Mouse (Mus musculus) forebrain, embryonic 12.5 days (tissue): ENCODE measurements around the gene Gm1604a. TPM values are rescaled to one million over a fixed set of nuclear protein-coding genes. Genes with fewer than 3 reads are reported as not detected.
A peak's percentile ranks its signal among the peaks of the same experiment; 100 is the strongest.
"Not testable (repeated sequence)": the region's sequence is repeated elsewhere in the genome, so short reads cannot be mapped to it uniquely, and the experiment has no call there.

Experiments used
- ATAC-seq: fragments of 200-750 bp; cut with Nextera tagmentation; 2 replicates; pipeline ENCODE4 v1.8.0; 2017; ENCODE audit warnings: moderate TSS enrichment; ENCODE audit not compliant: low FRiP score
- H3K27ac ChIP-seq: fragments of 300-500 bp; sonication (generic); 2 replicates; pipeline ENCODE4 v1.5.1; 2016; ENCODE audit warnings: mild to moderate bottlenecking
- H3K27me3 ChIP-seq: fragments of 300-500 bp; sonication (generic); 2 replicates; pipeline ENCODE4 v1.6.1; 2016; ENCODE audit warnings: mild to moderate bottlenecking
- H3K36me3 ChIP-seq: fragments of 300-500 bp; sonication (generic); replicated peaks from 2 replicates; pipeline ENCODE4 v1.6.1; 2016; ENCODE audit warnings: mild to moderate bottlenecking
- H3K4me1 ChIP-seq: fragments of 300-500 bp; sonication (generic); 2 replicates; pipeline ENCODE4 v1.6.1; 2016
- H3K4me2 ChIP-seq: fragments of 300-500 bp; sonication (generic); 2 replicates; pipeline ENCODE4 v1.6.1; 2016; ENCODE audit warnings: mild to moderate bottlenecking, moderate library complexity
- H3K4me3 ChIP-seq: fragments of 300-500 bp; sonication (generic); replicated peaks from 2 replicates; pipeline ENCODE4 v1.5.1; 2016; ENCODE audit warnings: mild to moderate bottlenecking
- H3K9ac ChIP-seq: fragments of 300-500 bp; sonication (generic); 2 replicates; pipeline ENCODE4 v1.6.1; 2016; ENCODE audit warnings: mild to moderate bottlenecking
- H3K9me3 ChIP-seq: fragments of 300-500 bp; sonication (generic); 2 replicates; pipeline ENCODE4 v1.6.1; 2016
- whole genome bisulfite sequencing: fragments of 180-500 bp; shearing (Covaris S2); methylation state at CpG from one replicate; pipeline ENCODE4 v1.1.7; 2016; 5-methylcytosine and 5-hydroxymethylcytosine counted together
- polyA plus RNA-seq: library from polyadenylated mRNA; unstranded; fragments of >200 nt; fragmentation: Nextera tagmentation; extraction: Ambion mirVana; gene quantifications from 2 replicates; pipeline ENCODE4 v1.2.1, GENCODE M21; 2016

Gene Gm1604a
- not detected in 2 replicates for polyA plus RNA-seq

GRCm38 (mm10) chr17:7025257-7025656, at the start of gene Gm1604a:
TSS of gene Gm1604a (plus strand) at chr17:7025568.
- not testable (repeated sequence) for H3K9me3 ChIP-seq, H3K36me3 ChIP-seq, H3K4me2 ChIP-seq, H3K27me3 ChIP-seq, H3K27ac ChIP-seq, H3K4me1 ChIP-seq, H3K4me3 ChIP-seq, H3K9ac ChIP-seq
- ATAC-seq = peak; percentile 89
- WGBS = 3% methylated on average over 5 of the region's 14 CpGs

GRCm38 (mm10) chr17:6978287-6979248, 46.8 kb upstream of the Gm1604a start, which contains the start of gene Gm49721:
TSS of gene Gm49721 (plus strand) at chr17:6978904.
- not testable (repeated sequence) for H3K36me3 ChIP-seq, H3K27ac ChIP-seq, H3K9me3 ChIP-seq, H3K4me1 ChIP-seq, H3K27me3 ChIP-seq
- peak within 1 kb of the TSS; percentile 65 for H3K9ac ChIP-seq
- ATAC-seq = peak; percentile 99
- H3K4me3 ChIP-seq = peak within 1 kb of the TSS; percentile 51
- H3K4me2 ChIP-seq = peak within 1 kb of the TSS; percentile 56
- 4% methylated on average over 40 of the region's 68 CpGs for WGBS

DNA sequence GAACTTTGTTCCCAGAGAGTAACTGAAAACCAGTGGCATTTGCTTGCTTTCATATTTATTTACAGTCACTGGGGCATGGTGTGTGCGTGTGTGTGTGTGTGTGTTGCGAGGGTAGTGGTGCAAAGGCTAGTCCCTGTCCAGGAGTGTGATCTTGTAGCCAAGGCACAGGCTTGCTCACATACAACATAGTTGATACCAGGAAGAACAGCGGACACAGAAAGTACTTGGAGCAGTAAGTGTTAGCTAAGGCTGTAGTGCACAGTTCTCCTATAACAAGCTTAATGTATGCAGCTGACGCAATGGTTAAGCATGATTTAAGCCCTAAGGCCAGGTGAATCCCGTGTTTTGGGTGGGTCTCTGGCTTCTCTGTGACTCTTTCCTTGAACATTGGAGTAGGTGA, 46.0 kb upstream of the Gm1604a start:
- not testable (repeated sequence) for H3K4me1 ChIP-seq, H3K27ac ChIP-seq, H3K27me3 ChIP-seq, H3K9me3 ChIP-seq, H3K36me3 ChIP-seq
- ATAC-seq = 0 out of 2 replicates have a peak, but pooled peaks have one; percentile 9
- H3K4me2 ChIP-seq = peak overlapping the region; percentile 56
- WGBS = 16% methylated on average over 5 of the region's 5 CpGs
- H3K9ac ChIP-seq = peak overlapping the region; percentile 65; the same call in 1 of the 2 replicates
- peak overlapping the region; percentile 51 for H3K4me3 ChIP-seq

- whole genome bisulfite sequencing = 95% methylated on average over 5 of the region's 8 CpGs
- H3K9me3 ChIP-seq, ATAC-seq: not testable (repeated sequence)
Observed at GRCm38 (mm10) chr17:6980144-6980543, 45.2 kb upstream of the Gm1604a start.

DNA sequence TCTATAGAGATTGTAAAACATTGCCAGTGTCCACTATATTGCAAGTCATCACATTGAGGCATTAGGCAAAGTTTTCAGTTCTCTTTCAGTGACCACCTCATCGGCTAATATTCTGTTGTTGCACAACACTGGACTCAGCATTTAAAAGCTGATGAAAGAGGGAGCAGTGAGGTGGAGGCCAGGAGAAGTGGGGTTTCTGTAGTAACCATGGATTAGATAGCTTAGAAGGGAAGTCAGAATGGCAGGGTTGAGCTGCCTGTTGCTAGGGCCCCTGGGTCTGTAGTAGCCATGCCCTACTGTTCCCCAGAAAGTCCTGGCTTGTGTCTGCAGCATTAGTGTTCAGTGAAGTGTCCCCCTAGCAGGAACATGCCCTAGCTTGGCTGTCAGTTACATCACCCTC, 39.2 kb upstream of the Gm1604a start:
- not testable (repeated sequence) for ATAC-seq, H3K27me3 ChIP-seq, H3K9me3 ChIP-seq, H3K36me3 ChIP-seq, H3K9ac ChIP-seq, H3K27ac ChIP-seq, H3K4me3 ChIP-seq, H3K4me2 ChIP-seq, H3K4me1 ChIP-seq
- WGBS = 97% methylated on average over 1 of the region's 1 CpGs

More at GRCm38 (mm10) chr17:6980144-6980543, 45.2 kb upstream of the Gm1604a start:
- not testable (repeated sequence) for H3K4me3 ChIP-seq, H3K4me1 ChIP-seq, H3K4me2 ChIP-seq, H3K9ac ChIP-seq, H3K36me3 ChIP-seq, H3K27ac ChIP-seq, H3K27me3 ChIP-seq

GRCm38 (mm10) chr17:6995504-6995903, 29.9 kb upstream of the Gm1604a start:
- H3K4me1 ChIP-seq, H3K9ac ChIP-seq, H3K4me2 ChIP-seq, H3K27me3 ChIP-seq, ATAC-seq, H3K4me3 ChIP-seq, H3K36me3 ChIP-seq, H3K27ac ChIP-seq, H3K9me3 ChIP-seq: not testable (repeated sequence)
- WGBS = no CpG with 5 or more reads among the region's 6 CpGs

DNA sequence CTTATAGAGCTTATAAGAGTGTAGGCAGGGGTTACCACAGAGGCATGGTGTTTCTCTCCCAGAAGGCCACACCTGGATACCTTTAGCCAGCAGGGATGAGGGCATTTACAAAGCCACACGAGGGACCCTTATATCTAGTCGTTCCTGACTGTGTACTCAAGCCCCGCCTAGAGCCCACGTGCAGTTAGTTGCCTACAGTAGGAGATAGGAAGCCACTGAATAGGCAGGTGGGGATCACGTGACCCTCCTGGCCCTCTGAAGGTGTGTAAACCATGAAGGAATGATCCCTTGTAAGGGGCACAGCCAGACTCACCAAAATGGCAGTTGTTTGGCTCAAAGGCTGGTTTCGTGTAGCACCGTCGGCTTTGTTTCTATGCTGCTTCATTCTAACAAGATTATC, 28.5 kb upstream of the Gm1604a start:
- not testable (repeated sequence) for H3K9ac ChIP-seq, H3K9me3 ChIP-seq, H3K4me3 ChIP-seq, H3K4me2 ChIP-seq, ATAC-seq, H3K4me1 ChIP-seq, H3K36me3 ChIP-seq, H3K27ac ChIP-seq, H3K27me3 ChIP-seq
- 79% methylated on average over 8 of the region's 8 CpGs for WGBS

DNA sequence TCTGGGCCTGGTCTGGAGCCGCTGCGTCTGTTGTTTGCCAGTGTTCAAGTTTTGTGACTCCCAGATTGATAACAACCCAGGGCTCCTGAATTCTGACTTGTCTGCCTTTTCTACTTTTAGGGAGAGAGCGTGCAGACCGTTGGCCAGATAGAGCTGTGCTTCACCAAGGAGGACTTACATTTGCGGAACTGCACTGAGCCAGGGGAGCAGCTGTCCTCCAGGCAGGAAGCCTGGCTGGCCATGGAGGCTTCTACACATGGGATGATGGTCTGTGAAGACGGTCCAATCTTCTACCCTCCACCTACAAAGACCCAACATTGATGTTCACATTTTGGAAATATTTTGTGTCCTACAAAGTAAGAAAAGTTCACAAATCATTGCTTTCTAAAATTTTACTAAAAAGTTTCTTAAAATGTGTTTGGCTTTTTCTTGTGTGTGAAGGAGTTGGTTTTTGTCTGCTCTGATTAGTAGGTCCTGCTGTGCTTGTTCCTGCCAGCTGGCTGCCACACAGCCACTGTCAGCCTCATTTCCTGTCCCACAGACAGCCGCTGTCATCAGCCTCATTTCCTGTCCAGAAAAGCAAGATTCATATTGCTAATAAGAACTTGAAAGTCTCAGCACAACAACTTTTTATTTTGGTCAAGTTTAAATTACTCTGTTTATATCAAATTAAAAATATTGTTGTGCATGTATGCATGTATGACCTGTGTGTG, 27.4 kb upstream of the Gm1604a start:
- H3K27me3 ChIP-seq, H3K4me3 ChIP-seq, H3K4me1 ChIP-seq, H3K4me2 ChIP-seq, H3K27ac ChIP-seq, H3K9ac ChIP-seq, ATAC-seq, H3K36me3 ChIP-seq, H3K9me3 ChIP-seq: not testable (repeated sequence)
- 83% methylated on average over 1 of the region's 7 CpGs for WGBS

- 88% methylated on average over 9 of the region's 12 CpGs for WGBS
- H3K27ac ChIP-seq, H3K9ac ChIP-seq, H3K27me3 ChIP-seq, H3K36me3 ChIP-seq, H3K9me3 ChIP-seq, ATAC-seq, H3K4me2 ChIP-seq, H3K4me1 ChIP-seq, H3K4me3 ChIP-seq: not testable (repeated sequence)
Observed at GRCm38 (mm10) chr17:7001790-7002585, 23.4 kb upstream of the Gm1604a start.

GRCm38 (mm10) chr17:7003392-7003791, 22.0 kb upstream of the Gm1604a start:
- ATAC-seq, H3K9ac ChIP-seq, H3K4me2 ChIP-seq, H3K4me3 ChIP-seq, H3K27me3 ChIP-seq, H3K9me3 ChIP-seq, H3K27ac ChIP-seq, H3K36me3 ChIP-seq, H3K4me1 ChIP-seq: not testable (repeated sequence)
- no CpG with 5 or more reads among the region's 3 CpGs for WGBS

DNA sequence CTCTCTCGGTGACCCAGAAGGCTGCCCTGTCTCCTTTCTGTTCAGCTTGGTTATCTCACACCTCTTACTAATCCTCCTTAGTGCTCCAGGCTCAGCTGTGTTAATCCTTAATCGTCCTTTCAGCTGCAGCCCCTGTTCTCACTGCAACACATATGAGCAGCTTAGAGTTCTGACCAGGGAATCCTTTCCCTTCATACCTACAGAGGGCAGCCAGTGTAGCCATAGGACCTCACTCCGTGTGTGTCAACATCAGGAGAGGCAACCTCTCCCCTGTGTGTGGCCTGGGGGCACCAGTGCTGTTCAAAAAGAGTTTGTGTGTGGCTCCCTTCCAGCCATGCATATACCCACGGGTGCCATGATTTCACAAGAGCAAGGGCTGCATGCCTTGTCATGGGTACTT, 19.7 kb upstream of the Gm1604a start:
- H3K4me2 ChIP-seq, H3K36me3 ChIP-seq, H3K4me3 ChIP-seq, H3K27me3 ChIP-seq, H3K9ac ChIP-seq, H3K27ac ChIP-seq, H3K9me3 ChIP-seq, H3K4me1 ChIP-seq, ATAC-seq: not testable (repeated sequence)
- WGBS = 30% methylated on average over 3 of the region's 4 CpGs

GRCm38 (mm10) chr17:7008885-7009284, 16.5 kb upstream of the Gm1604a start:
- not testable (repeated sequence) for H3K27me3 ChIP-seq, H3K36me3 ChIP-seq, H3K27ac ChIP-seq, H3K9me3 ChIP-seq, ATAC-seq, H3K4me1 ChIP-seq, H3K4me2 ChIP-seq, H3K4me3 ChIP-seq, H3K9ac ChIP-seq
